Mouse (Mus musculus): ENCODE measurements at regions not wholly inside any gene's neighbourhood (a gene's known extent, or its start where the extent isn't known, plus 50 kb on each side); places are given as distances from the start of the nearest gene placed in this dataset.

DNA sequence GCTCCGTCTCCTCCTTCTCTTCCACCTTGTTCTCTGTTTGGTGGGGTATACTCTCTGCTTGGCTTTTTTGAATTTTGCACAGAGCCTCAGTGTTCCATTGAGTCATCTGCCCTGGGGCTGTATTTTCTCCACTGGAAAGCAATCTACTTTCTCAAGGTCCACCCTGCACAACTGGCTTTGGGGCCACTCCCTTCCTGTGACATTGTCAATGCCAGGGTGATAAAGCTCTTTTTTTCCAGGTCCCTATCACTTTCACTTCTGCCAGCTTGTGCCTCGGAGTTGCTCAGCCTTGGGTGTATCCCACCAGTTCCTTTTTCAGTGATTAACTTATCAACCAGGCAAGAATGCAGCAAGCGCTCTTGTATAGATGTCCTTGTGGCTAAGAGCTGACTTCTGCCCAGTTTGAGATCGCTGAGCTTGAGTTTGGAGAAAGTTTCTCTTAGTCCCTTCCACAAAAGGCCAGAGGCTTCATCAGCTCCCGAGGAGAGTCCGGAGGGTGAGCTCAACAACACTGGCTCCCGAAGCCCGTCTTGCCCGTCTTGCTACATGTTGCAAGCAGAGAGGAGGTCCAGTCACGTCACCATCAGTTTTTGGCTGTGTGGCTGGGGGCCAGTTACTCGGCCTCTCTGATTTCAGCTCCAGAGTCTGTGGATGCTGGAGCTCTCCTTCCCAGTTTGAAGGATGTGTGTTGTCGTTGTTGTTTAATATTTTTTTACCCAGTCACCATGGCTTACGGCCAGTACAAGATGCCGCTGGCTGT lies 200.8 kb downstream of the Cyp26b1 start:
- no peak for DNase-seq (ENCODE audit: low spot score in 2 of 2)

GRCm38 (mm10) chr6:84391016-84391415 lies 202.7 kb downstream of the Cyp26b1 start:
- no peak for DNase-seq (ENCODE audit: low spot score in 2 of 2)

GRCm38 (mm10) chr6:84385696-84386095 lies 208.0 kb downstream of the Cyp26b1 start:
- no peak for DNase-seq (ENCODE audit: low spot score in 2 of 2)

DNA sequence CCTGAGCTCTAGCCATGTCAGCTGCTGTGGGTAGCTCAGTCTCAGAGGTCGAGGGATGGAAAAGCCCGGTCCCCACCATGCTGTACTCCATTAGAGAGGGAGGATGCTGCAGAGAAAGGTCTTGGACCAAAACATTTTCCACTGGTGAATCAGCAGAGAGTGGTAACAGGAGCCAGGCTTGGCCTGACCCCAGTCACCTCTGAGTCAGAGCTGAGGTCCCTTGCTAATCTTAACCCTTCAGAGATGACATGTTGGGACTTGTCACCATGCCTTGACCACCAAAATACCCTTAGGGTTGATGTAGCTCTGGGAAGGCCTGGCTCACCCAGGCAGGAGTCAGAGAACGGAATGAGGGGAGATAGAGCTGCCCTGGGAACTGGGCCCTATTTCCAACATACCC lies 210.0 kb downstream of the Cyp26b1 start:
- no peak for DNase-seq (ENCODE audit: low spot score in 2 of 2)

DNA sequence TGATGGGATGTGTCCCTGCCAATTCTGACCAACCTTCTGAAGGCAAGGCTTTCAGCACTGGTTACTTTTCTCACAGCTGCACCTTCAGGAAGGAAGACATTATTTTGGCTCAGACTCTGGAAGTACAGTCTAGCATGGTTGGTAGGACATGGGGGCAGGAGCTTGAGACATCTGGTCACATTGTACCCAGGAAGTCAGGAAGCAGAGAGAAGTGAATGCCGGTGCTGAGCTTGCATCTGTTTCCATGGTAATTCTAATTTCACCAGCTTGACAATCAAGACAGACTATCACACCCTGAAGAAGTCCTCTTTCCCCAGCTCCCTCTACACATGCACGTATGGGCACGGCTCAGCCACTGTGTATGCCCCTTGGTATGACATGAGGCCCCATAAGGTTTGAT lies 210.6 kb downstream of the Cyp26b1 start:
- DNase-seq (ENCODE audit: low spot score in 2 of 2): no peak

DNA sequence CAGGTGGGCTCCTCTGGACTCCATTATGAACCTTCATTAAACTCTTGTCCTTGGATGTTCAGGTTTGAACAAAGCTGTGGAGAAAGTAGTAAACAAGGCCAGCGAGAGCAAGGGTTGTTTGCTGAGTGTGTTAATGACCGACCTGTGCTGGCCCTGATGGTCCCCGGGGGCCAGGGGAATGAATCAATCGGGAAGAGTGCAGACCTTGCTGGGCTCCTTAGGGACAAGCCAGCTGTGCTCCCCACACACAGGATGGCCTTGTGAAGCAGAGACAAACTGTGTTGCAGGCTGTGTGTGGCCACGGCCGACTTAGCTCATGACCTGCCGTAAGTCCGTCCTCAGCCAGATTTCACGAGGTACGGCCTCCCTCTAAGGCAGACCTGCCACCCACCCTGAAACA lies 212.1 kb downstream of the Cyp26b1 start:
- DNase-seq (ENCODE audit: low spot score in 2 of 2): no peak

GRCm38 (mm10) chr6:84376666-84377065 lies 217.0 kb downstream of the Cyp26b1 start:
- no peak for DNase-seq (ENCODE audit: low spot score in 2 of 2)

GRCm38 (mm10) chr6:84375498-84375897 lies 218.2 kb downstream of the Cyp26b1 start:
- DNase-seq (ENCODE audit: low spot score in 2 of 2): no peak

GRCm38 (mm10) chr6:84366365-84366764 lies 227.3 kb downstream of the Cyp26b1 start:
- DNase-seq (ENCODE audit: low spot score in 2 of 2): no peak

GRCm38 (mm10) chr6:84365914-84366313 lies 227.8 kb downstream of the Cyp26b1 start:
- no peak for DNase-seq (ENCODE audit: low spot score in 2 of 2)

DNA sequence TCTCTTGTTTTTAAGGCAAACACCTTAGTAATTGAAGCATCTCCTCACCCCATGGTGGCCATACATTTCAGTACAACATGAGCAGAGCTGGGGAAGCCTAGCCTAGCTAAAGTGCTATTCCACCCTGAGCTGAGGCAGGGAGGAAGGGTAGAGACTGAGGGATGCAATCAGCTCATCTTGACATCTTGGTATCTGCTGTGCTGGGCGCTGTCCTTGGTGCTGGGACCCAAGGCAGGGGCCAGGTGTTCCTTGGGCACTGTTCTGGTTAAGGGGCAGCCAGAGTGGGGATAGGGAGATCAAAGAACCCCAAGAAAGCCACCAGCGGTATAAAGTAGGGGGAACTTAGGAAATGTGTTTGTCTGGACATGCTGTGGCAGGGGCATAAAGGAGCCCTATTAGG lies 228.7 kb downstream of the Cyp26b1 start:
- no peak for DNase-seq (ENCODE audit: low spot score in 2 of 2)

DNA sequence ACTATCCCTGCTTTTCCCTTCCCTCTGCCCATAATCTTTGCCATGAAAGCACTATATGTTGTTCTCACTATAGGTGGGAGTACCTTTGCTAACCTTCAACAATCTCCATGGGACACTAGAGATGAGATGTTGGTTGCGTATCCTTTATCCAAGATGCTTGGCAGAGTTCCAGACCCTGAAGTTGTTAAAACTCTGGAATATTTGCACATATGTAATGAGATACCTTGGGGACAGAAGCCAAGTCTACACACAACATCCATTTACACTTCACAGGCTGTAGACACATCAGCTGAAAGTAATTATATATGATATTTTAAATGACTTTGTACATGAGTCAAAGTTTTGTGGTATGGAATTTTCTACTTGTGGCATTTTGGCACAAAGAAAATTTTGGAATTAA lies 231.4 kb downstream of the Cyp26b1 start:
- no peak for DNase-seq (ENCODE audit: low spot score in 2 of 2)

GRCm38 (mm10) chr6:84357911-84358310 lies 235.8 kb downstream of the Cyp26b1 start:
- DNase-seq (ENCODE audit: low spot score in 2 of 2): no peak

- no peak for DNase-seq (ENCODE audit: low spot score in 2 of 2)
Measured at GRCm38 (mm10) chr6:84353425-84354220, 240.1 kb downstream of the Cyp26b1 start.

DNA sequence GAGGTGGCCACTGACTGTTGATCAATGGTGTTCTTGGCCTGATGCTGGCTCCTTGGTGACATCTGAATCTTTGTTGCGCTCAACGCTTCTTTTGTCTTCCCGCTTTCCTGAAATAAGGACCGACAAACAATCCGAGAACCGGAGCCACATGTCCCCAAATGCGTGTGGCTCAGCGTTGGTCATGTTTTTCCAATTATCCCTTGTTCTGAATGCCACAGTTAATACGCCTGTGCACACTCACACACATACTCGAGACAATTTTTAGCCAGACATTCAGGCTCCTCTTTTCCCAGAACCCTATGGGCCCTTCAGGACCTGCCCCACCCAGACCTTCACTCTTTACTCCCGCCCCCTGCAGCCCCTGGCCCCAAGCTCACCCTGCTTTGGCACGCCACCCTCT lies 248.8 kb downstream of the Cyp26b1 start:
- DNase-seq (ENCODE audit: low spot score in 2 of 2): no peak

DNA sequence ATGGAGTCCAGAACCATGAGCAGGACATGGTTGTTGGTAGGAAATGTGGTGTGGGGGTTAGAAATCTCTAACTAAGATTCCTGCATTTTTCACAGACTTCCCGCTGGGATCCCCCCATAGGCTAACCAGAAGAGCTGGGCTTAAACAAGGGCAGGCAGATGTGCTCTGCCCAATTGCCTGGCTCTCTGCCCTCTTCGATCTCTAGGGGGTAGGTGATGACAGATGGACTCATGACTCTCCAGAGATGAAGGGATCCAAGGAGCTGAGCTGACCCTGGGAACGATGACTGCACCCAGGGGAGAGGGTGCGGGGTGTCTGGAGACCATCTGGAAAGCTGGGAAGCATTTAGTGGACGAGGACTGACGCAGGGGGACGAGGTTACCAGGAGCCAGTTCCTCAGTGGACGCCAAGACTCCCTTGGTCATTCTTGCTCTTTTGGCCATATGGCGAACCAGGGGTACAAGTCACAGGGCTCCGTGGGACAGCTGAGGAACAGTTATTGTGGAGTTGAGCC lies 260.0 kb downstream of the Cyp26b1 start:
- DNase-seq (ENCODE audit: low spot score in 2 of 2): no peak

- no peak for DNase-seq (ENCODE audit: low spot score in 2 of 2)
Measured at GRCm38 (mm10) chr6:84329106-84329505, 264.6 kb downstream of the Cyp26b1 start.

DNA sequence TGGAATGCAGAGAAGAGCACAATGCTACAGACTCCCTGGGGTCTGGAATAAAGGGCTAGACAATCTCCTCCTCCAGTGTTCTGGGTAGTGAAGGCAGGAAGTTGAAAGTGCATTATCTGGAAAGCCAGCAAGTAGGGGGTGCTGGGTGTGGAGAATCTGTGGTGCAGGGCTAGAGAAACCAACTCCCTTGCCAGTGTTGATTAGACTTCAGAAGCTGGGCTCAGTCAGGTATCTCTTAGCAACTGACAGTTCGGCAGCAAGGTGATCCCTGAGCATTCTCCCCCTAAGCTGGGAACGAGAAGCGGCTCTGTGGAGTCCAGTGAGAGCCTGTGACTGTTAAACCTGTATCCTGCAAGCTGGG lies 265.7 kb downstream of the Cyp26b1 start:
- DNase-seq (ENCODE audit: low spot score in 2 of 2): no peak

GRCm38 (mm10) chr6:84327306-84328029 lies 266.2 kb downstream of the Cyp26b1 start:
- DNase-seq (ENCODE audit: low spot score in 2 of 2): no peak

- DNase-seq (ENCODE audit: low spot score in 2 of 2): no peak
Measured at GRCm38 (mm10) chr6:84325384-84326114, 268.2 kb downstream of the Cyp26b1 start.

DNA sequence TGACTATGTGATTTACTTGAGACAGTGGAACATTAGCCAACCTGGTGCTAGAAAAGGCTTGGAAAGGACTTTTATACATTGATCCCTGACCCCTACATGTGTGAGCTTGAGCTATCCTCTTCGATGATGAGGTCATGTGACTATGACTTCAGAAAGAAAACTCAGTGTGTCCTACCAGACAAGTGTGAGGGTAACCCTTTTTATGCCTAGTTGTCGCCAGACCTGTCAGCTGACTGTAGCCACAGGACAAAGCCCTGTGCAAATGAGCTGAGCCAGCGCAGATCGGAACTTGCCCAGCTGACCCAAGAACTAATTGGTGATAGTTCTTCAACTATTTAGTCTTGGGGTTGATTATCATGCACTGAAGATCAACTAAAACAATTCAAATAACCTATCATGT lies 269.5 kb downstream of the Cyp26b1 start:
- no peak for DNase-seq (ENCODE audit: low spot score in 2 of 2)

- no peak for DNase-seq (ENCODE audit: low spot score in 2 of 2)
Measured at GRCm38 (mm10) chr6:84322528-84322927, 271.2 kb downstream of the Cyp26b1 start.

Data from right cerebral cortex, postnatal 36 days (tissue).